Mouse (Mus musculus) kidney, adult 11 months (tissue): ENCODE results near the gene Tsc2.

Source experiments
- DNase-seq: peaks from one replicate; pipeline ENCODE4 v3.0.0; 2022

Gene Tsc2

DNA sequence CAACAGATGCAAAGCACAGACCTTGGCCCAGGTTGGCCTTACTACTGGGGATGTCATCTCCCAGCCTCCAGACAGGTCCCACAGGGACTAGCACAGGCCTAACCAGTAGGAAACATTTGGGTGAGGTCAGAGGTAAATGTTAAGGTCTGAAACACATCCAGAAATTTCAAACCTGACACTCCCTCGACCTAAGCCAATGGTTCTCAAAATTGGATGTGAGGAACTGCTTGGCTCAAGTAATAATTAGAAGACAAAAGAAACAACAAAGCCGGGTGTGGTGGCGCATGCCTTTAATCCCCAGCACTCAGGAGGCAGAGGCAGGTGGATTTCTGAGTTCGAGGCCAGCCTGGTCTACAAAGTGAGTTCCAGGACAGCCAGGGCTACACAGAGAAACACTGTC, 14.0 kb upstream of the Tsc2 start:
- no peak for DNase-seq

DNA sequence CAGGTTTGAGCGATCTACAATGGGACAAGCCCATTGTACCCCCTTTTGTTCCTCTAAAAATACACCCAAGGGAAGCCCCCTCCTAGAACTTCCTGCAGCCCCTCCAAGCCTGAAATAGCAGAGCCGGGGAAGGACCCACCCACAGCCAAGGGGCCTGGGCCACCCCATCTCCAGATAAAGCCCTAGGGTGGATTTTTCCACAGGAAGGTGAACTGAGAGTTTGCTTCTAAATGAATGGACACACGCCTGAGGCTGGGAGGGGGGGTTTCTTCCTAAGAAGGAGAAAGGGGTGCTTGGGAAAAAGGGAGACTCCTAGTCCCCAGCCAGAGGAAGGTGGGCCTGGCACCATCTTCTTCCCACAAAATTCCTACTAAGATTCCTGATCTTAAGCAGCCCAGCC, 13.5 kb upstream of the Tsc2 start:
- peak; percentile 62 for DNase-seq

DNA sequence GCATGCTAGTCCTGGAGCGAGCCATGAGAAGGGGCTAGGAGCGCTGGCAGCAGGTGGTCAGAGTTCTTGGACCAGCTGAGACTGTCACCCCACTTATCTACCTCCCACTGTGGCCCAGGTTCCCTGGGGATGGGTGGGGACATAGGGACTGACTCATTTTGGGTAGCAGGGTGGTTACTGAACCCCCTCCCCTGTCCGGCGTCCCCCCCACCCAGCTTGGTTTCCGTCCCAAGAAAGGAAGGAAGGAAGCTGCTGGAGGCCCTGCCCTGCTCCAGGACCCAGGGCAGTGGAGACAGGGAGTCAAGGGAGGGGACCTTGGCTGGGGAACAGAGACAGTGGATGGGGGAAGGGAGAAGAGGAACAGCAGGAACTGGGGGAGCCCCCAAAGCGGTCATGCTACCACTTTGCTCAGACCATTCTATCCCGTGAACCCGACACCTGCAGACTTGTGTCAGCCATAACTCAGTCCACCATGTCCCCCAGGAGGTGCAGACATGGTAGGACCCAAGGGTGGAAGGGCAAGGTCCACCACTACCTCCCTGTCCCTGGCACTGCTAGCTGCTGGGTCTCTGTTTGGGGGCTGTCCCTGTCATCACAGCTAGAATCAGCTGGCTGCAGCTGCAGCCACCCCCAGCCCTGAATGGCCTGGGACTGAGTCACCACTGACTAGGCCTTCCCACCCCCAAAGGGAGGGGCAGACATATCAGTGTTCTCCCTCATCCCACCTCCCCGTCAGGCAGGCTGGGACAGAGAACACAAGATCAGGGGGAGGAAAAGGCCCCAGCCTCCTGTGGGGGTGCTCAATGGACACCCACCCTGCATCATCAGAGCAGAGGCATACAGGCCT, 12.7 kb upstream of the Tsc2 start:
- DNase-seq: peak; percentile 60

- peak; percentile 51 for DNase-seq
Observed at GRCm38 (mm10) chr17:24644030-24644715, 11.7 kb upstream of the Tsc2 start.

- no peak for DNase-seq
Observed at GRCm38 (mm10) chr17:24642791-24643343, 10.4 kb upstream of the Tsc2 start.

DNA sequence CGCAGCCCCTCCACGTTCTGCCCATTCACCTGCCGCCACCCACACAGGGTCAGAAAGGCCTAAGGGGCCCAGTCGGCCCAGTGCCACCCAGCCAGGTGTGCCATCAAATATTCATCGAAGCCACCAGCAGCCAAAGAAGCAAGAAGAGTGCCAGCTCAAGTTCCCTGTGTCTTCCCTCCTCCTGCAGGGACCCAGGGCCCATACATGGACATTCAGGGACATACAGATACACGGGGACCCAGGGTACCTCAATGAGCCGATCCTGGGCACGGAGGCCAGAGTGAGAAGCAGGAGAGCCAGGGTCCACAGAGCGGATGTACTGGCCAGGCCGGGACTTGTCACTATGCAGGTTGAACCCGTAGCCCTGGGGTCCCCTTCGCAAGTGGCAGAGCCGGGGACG, 9.5 kb upstream of the Tsc2 start:
- no peak for DNase-seq

GRCm38 (mm10) chr17:24640581-24640980, 8.2 kb upstream of the Tsc2 start:
- DNase-seq: no peak

GRCm38 (mm10) chr17:24640119-24640518, 7.7 kb upstream of the Tsc2 start:
- DNase-seq: no peak

DNA sequence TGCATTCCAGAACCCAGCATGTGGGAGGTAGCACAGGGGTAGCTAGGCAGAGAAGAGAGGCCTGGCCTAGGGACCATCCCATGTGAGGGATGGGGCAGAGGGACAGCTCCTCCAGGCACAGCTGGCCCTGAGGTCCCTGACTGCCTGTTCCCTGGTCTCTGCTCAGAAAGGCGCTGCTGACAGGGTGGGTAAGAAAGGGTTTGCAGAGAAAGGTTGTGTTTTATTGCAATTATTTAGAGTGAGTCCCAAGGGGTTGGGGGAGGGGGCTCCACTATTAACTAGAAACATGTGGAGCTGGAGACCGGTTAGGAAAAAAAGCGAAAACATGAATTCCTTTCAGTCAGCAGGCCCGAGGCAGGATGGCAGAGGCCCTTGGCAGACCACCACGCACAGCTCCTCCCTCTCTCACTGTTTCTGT, 7.2 kb upstream of the Tsc2 start:
- DNase-seq: no peak

DNA sequence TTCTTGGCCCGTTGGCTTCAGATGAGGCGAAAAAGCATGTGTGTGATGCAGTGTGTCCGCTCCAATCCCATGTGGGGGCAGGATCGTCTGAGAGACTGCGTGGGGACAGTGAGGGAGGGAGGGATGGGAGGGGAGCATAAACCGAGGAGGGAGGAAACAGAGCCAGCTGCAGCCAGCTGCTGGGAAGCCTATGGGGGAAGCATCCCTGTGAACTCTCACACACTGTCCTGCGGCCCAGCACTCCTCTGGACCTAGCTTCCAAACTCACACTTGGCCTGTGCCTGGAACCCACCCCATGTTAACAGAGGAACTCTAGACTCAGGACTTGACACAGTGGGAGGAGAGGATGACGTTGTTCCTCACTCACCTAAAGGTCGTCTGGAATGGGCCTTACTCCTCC, 6.4 kb upstream of the Tsc2 start:
- peak; percentile 66 for DNase-seq

- no peak for DNase-seq
Observed at GRCm38 (mm10) chr17:24638214-24638613, 5.8 kb upstream of the Tsc2 start.

DNA sequence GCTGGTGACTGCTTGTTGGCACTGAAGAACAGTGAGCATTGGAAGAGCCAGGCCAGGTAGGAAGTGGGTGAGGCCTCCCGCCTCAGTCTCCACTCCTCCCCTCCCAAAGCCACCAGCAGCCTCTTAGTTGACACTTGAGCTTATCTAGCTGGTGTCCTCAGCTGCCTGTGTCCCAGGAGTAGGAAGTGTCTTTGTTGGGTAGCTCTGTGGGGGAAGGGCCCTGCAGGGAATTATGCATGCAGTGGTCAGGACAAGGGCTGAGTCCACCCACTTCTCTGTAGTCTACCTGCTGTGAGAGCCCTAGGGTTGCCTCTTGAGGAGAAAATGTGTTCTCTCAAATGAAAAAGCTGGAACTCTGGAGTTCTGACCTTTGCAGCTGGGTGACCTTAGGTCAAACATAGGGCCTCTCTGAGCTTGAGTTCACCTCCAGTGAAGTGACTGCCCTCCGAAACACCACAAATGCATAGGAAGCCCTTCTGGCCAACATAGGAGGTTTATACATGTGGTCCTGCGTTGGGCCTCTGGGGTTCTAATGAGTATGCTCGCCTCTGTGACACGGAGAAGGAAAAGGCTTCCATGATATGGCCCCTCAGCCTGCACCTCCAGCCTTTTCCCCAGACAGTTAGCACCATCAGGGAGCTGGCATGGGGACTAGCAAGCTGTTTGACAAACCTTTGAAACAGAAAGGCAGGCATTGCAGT, 4.5 kb upstream of the Tsc2 start:
- DNase-seq: no peak

DNA sequence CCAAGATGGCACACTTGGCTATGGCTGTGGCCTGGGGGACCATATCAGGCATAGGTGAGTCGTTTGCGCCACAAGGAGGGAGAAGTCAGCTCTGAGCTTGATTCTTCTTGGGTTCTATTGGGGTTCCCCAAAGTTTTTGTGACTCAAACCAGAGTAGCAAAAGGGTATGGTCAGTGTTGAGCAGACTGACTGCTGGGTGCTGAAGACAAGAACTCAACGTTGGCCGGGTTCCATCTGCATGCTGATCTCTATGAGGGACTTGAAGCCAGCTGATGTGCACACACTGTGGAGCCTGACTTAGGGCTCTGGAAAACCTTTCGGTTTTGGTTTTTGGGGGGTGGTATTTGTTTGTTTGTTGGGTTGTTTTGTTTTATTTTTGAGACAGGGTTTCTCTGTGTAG, 3.3 kb upstream of the Tsc2 start:
- DNase-seq: no peak

GRCm38 (mm10) chr17:24635024-24635423, 2.6 kb upstream of the Tsc2 start:
- peak; percentile 56 for DNase-seq

DNA sequence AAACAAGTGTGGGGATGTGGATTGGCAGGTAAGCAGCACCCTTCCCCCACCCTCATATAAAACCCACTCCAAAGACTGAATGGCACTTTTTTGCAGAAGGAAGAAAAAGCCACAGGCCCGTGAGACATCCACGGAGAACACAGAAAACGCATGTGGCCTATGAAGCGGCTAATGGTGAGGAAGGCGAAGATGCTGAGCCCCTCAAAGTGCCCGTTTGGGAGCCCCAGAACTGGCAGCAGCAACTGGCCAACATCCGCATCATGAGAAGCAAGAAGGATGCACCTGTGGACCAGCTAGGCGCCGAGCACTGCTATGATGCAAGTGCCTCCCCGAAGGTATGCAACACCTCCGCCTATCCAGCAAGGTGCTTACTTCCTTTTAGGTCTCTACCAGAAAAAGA, 1.4 kb upstream of the Tsc2 start:
- DNase-seq: no peak

DNA sequence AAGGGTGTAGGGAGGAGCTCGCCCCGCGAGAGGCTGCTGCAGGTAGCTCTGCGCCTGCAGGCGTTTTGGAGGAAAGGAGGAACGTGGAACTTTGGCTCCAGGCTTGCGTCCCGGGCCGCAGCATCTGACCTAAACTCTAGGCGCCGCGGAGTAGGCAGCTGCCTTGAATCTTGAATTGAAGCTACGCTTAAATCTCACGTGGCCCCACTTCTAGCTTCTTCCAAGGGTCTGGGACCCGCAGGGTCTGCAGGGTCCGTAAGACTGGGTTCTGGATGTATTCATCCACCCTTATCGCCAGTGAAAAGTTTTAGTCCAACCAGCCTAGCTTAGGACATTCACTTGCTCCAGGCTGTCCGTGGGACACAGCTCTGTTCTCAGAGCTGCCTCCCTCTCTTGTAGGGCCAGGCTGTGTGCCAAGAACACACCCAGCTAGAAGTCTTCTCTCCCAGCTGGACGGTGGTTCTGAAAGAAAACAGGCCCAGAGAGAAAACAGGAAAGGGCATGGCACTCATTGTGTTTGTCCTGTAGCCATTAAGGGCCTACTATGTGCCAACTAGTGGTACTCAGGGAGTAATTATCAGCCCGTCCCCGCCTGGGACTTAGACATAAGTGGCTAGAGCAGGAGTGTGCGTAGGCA, 501 bp upstream of the Tsc2 start:
- DNase-seq: peak; percentile 63

- DNase-seq: no peak
Observed at GRCm38 (mm10) chr17:24630072-24630471, 2.4 kb downstream of the Tsc2 start.

GRCm38 (mm10) chr17:24628646-24629045, 3.8 kb downstream of the Tsc2 start:
- DNase-seq: peak; percentile 54

DNA sequence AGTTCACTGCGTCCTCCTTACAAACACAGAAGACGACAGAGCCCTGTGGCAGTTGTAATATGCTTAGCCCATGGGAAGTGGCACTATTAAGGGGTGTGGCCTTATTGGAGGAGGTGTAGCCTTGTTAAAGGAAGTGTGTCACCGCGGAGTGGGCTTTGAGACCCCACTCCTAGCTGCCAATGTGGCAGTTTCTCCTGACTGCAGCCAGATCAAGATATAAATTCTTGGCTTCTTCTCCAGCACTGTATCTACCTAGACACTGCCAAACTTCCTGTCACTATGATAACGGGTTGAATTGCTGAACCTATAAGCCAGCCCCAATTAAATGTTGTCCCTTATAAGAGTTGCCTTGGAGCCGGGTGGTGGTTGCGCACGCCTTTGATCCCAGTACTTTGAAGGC, 7.0 kb downstream of the Tsc2 start:
- DNase-seq: no peak

DNA sequence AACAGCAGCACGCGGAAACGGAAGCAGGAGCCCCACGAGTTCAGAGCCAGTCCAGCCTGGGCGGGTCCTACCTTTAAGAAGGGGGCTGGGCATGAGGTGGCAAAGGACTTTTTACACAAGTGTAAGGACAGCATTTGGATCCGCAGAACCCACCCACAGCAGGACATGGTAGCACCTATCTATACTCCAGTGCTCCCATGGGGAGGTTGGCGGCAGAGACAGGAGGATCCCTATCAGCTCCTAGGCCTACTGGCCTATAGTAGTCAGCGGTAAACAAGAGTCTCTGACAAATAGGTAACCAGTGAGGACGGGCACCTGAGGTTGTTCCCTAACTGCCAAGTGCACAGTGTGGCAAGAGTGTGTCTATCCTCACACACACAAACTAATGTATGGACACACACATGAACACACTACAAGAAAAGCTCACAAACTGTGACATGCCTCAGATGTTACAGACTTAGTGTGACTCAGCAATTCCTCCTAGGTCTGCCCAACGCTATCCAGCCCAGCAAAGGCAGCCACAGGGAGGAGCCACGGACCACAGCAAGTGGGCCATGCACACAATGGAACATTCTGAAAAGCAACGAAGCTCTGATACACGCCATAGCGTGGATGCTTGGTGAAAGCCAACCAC, 14.8 kb downstream of the Tsc2 start:
- no peak for DNase-seq

GRCm38 (mm10) chr17:24610711-24611110, 21.7 kb downstream of the Tsc2 start:
- DNase-seq: no peak

GRCm38 (mm10) chr17:24608874-24609273, 23.6 kb downstream of the Tsc2 start:
- DNase-seq: no peak

DNA sequence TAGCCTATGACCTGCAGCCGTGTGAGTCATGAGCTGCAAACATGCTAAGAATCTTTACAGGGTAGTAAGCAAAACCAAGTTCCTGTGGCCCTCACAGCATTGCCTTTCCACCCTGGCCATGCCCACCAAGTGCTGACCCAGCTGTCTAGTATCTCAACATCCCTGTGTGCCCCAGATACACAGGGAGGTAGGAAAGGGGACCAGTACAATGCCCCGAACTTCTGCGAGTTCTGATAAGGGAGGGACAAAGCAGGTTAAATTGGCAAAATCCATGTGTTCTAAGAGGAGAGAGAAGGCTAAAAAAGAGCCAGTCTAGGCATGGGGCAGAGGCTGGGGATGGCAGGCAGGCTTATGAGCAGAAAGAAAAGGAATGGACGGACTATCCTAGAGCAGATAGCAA, 24.1 kb downstream of the Tsc2 start:
- DNase-seq: no peak
